Mouse (Mus musculus): ENCODE results near the gene Dennd4b. TPM values are rescaled to one million over a fixed set of nuclear protein-coding genes. Genes with fewer than 3 reads are reported as not detected.
"Not testable (repeated sequence)": the region's sequence is repeated elsewhere in the genome, so short reads cannot be mapped to it uniquely, and the experiment has no call there.

Gene Dennd4b
- total RNA-seq, 2 experiments from 2014 or later, result 33.7 to 35.6 TPM

- TF ChIP-seq CTCF (conservative IDR thresholded peaks at IDR 0.05), result no peak
- no peak overlapping the region for H3K27ac ChIP-seq
- H3K4me3 ChIP-seq, result no peak overlapping the region
- DNase-seq (ENCODE audit: low spot score in 2 of 2), result no peak
These were observed 23.2 kb upstream of the Dennd4b start for GRCm38 (mm10) chr3:90241669-90242358.

- no peak for DNase-seq (ENCODE audit: low spot score in 2 of 2)
- Histone ChIP-seq H3K4me3 (peak within 1 kb of the TSS; percentile 38), H3K27ac (no peak within 1 kb of the TSS; the same call in 1 of the 2 replicates)
- TF ChIP-seq CTCF (conservative IDR thresholded peaks at IDR 0.05), result no peak
These were observed 21.8 kb upstream of the Dennd4b start, which contains the start of gene Creb3l4 for GRCm38 (mm10) chr3:90242984-90243775. TSS of gene Creb3l4 (minus strand) at chr3:90243512.

- H3K4me3 ChIP-seq, result no peak overlapping the region
- TF ChIP-seq CTCF (conservative IDR thresholded peaks at IDR 0.05), result no peak
- DNase-seq (ENCODE audit: low spot score in 2 of 2), result no peak
- no peak overlapping the region for H3K27ac ChIP-seq
These were observed 19.6 kb upstream of the Dennd4b start for GRCm38 (mm10) chr3:90245406-90245805.

GRCm38 (mm10) chr3:90247630-90247959 lies 17.4 kb upstream of the Dennd4b start:
- Histone ChIP-seq H3K27ac (peak overlapping the region; percentile 98), H3K4me3 (peak overlapping the region; percentile 99)
- no peak for DNase-seq (ENCODE audit: low spot score in 2 of 2)
- TF ChIP-seq CTCF (conservative IDR thresholded peaks at IDR 0.05), result peak; percentile 43

- Histone ChIP-seq H3K27ac (peak within 1 kb of the TSS; percentile 98), H3K4me3 (peak within 1 kb of the TSS; percentile 99)
- TF ChIP-seq CTCF (conservative IDR thresholded peaks at IDR 0.05), result no peak
- peak; percentile 90 to 94 for DNase-seq (ENCODE audit: low spot score in 2 of 2)
These were observed 16.8 kb upstream of the Dennd4b start, which contains the start of gene Slc39a1 for GRCm38 (mm10) chr3:90247960-90248745. TSS of gene Slc39a1 (plus strand) at chr3:90248172.

- no peak for TF ChIP-seq CTCF (conservative IDR thresholded peaks at IDR 0.05)
- Histone ChIP-seq H3K27ac (peak overlapping the region; percentile 98), H3K4me3 (peak overlapping the region; percentile 99)
- DNase-seq (ENCODE audit: low spot score in 2 of 2), result no peak
These were observed 16.3 kb upstream of the Dennd4b start for GRCm38 (mm10) chr3:90248746-90249100.

GRCm38 (mm10) chr3:90250791-90251190 lies 14.2 kb upstream of the Dennd4b start:
- DNase-seq (ENCODE audit: low spot score in 2 of 2), result no peak
- no peak for TF ChIP-seq CTCF (conservative IDR thresholded peaks at IDR 0.05)
- H3K27ac ChIP-seq, result peak overlapping the region; percentile 53; the same call in 1 of the 2 replicates

GRCm38 (mm10) chr3:90251731-90252226 lies 13.2 kb upstream of the Dennd4b start:
- not testable (repeated sequence) for H3K4me3 ChIP-seq; DNase-seq (ENCODE audit: low spot score in 2 of 2)
- peak overlapping the region; percentile 53; the same call in 1 of the 2 replicates for H3K27ac ChIP-seq

More at GRCm38 (mm10) chr3:90250791-90251190, 14.2 kb upstream of the Dennd4b start:
- no peak overlapping the region for H3K4me3 ChIP-seq

- H3K27ac ChIP-seq; DNase-seq (ENCODE audit: low spot score in 2 of 2): not testable (repeated sequence)
These were observed 12.3 kb upstream of the Dennd4b start for GRCm38 (mm10) chr3:90252659-90253058.

GRCm38 (mm10) chr3:90253174-90253573 lies 11.8 kb upstream of the Dennd4b start:
- H3K4me3 ChIP-seq; DNase-seq (ENCODE audit: low spot score in 2 of 2): not testable (repeated sequence)
- peak overlapping the region; percentile 10; the same call in 1 of the 2 replicates for H3K27ac ChIP-seq

More at GRCm38 (mm10) chr3:90252659-90253058, 12.3 kb upstream of the Dennd4b start:
- not testable (repeated sequence) for H3K4me3 ChIP-seq

GRCm38 (mm10) chr3:90253653-90254418 lies 11.1 kb upstream of the Dennd4b start, which contains the start of gene Crtc2:
TSS of gene Crtc2 (plus strand) at chr3:90254163.
- TF ChIP-seq CTCF (conservative IDR thresholded peaks at IDR 0.05), result no peak
- H3K4me3 ChIP-seq, result peak within 1 kb of the TSS; percentile 97
- peak within 1 kb of the TSS; percentile 95 for H3K27ac ChIP-seq
- peak; percentile 97 to 99 for DNase-seq (ENCODE audit: low spot score in 2 of 2)

All from layer of hippocampus, adult 2 months (tissue).